Mouse (Mus musculus) monocyte, adult 5-6 weeks (primary cell): ENCODE measurements around the gene Cryba2. TPM values are rescaled to one million over a fixed set of nuclear protein-coding genes. Genes with fewer than 3 reads are reported as not detected.

Experiments
- ATAC-seq: fragments of 153-309, 156-312 bp; replicated peaks from 2 replicates; pipeline ENCODE4 v1.8.0; 2017; ENCODE audit warnings: mild to moderate bottlenecking; ENCODE audit not compliant: low TSS enrichment, insufficient number of reproducible peaks, severe bottlenecking, poor library complexity, low FRiP score
- total RNA-seq: library from RNA; stranded (forward); fragments of 200-1000, 200-491, 200-594 nt; gene quantifications from 3 replicates; pipeline ENCODE4 v1.2.3, GENCODE M21; 2017

Cryba2 gene
- not detected in 3 replicates for total RNA-seq

DNA sequence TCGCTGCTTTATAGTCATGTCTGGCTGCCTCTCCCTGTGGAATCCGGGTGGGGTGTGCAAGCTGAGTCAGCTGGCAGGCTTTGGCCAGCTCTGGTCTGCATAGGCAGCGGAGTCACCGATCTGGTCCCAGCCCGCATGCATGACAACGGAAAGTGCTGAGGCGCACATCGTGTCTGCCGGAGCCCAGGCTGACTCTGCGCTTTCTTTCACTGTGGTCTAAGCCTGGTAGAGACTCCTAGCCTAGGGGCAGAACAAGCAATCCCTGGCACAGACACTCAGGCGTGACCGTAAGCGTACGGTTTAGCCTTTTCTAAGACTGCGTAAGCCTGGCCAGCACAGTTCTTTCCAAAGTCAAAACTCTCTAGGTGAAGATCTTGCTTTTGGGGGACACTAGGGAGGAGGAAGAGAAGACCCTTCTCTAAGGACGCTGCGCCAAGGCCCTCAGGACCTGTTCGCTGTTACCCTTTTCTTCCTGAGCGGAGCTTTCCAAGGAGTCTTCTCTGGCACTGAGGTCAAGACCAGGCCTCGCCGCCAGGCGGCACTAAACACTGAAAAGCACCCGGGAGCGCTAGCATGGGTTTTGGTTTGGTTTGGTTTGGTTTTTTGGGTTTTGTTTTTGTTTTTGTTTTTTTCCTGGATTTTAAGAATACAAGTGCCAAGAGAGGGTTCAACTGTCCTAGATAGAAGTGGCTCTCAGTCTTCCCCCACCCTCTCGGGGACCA, at the start of gene Cryba2:
Gene Cryba2, minus strand, starts transcription at position 10 of the 722 bp plus-strand sequence.
- no peak for ATAC-seq

DNA sequence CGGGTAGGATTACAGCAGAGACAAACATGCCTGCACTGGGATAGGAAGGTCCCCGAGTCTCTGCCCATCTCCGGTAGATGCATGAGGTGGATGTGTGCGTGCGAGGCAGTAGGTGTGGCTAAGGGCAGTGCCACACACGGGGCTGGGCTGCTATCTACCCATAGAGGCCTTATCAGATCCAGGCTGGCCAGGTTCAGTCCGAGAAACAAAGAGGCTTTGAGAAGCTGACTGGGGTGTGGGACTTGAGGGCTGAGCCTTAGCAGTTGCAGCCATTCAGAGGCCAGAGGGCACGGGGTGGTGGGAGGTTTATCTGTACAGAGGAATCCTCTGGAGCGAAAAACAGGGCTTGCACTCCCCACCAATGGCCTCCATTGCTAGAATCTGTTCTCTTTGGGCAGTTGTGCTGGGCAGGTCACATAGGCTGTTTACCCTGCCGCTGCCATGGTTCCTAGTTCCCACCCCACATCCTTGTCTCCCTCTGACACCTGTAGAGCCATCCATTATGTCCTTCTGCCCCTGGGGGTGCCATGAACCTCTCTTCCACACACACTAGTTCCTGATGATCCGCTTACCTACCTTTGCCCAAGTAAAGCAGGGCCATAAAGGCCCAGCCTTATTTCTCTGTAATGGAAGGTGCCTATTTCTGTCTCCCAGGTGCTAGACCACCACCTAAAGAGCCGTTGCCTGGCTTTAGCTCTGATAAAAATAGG, 48.9 kb upstream of the Cryba2 start:
- no peak for ATAC-seq

DNA sequence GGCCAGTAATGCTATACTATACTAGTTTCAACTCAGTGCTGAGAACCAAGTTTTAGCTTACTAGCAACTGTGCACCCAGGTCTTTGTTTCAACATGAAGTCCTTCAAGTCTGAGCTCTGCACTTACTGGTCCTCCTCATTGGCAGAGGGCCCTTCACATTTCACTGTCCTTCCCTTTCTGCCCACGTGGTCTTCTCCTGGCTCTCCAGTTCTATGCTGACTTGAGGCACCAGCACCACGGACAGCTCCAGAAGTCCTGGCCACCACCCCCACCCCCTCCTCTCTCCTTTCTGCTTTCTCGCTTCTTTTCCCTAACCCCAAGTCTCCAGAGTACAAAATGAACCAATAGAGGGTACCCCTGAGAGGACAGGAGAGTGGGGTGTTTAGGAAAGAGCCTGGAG, 46.8 kb upstream of the Cryba2 start:
- no peak for ATAC-seq

DNA sequence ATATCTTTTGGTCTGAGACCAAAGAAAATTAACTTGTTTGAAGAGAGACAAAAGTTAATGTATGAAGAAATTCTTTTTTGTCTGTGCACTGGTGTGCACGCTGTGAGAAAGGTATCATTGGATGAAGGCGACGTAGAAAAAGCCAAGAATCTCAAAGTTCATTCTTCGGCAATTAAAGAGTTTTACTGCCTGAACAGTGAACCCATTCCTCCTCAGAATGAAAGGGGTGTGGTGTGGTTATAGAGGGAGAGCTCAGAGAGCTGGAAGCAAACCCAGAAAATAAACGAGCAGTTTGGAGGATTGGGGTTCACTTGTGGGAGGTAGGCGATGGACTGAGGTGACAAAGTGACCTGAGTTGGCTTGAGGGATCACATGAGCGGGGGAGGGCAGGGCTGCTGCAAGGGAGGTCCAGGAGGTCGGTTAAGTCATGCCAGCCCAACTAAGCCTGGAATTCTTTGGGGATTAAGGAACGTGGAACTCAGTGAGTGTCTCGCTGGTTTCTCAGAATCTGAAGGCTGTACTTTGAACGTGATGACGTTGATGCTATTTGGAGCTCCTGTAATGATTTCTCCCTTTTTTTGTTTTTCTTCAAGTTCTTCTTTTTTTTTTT, 43.4 kb upstream of the Cryba2 start:
- ATAC-seq: no peak

DNA sequence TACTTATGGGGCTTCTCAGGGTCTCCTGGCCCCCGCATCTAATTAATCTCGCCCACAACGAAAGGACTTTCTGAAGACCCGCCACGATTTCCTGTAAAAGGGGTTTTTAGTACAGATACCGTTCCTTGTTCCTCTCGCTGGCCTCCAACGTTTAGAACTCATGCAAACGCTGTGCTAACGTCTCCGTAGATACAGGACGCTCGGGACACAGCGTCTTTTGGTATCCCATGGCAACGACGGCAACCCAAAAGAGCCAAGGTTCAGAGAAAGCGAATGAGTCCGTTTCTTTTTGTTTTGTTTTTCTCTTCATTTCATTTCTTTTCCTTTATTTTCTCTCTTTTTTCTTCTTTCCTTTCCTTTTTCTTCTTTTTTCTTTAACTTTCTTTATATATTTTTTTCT, 42.5 kb upstream of the Cryba2 start, which contains the start of gene Cfap65:
Gene Cfap65, minus strand, starts transcription at position 198 of the 400 bp plus-strand sequence.
- ATAC-seq: no peak

DNA sequence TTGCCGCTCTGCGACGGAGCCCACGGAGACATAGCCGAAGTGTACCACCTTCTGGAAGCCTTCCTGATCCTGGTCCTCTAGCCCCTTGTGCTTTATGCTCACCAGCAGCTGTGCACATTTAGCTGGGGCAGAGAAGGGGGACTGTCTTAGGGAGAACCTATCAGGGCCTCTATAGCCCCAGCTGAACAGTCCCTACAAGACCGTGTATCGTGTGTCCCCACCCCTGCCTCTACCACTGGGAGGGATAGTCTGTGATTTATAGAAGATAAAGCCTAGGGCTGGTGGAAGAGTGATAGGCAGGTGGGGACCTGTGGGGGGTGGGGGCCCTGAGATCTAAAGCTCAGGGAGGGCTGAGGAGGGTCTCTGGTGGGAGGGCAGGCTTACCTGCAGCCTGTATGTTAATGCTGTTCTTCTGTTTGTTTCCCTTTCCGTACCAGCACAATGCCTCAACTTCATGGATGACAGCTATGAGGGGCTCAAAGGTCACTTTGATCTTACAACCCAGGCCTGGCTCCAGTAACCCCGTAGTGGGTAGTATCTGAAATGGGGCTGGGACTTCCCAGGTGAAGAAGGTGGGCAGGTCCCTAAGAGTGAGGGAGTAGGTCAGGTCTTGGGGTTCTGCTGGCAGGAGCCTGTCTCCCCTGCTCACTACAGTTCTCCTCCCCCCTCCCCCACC, 34.8 kb upstream of the Cryba2 start:
- ATAC-seq: no peak

DNA sequence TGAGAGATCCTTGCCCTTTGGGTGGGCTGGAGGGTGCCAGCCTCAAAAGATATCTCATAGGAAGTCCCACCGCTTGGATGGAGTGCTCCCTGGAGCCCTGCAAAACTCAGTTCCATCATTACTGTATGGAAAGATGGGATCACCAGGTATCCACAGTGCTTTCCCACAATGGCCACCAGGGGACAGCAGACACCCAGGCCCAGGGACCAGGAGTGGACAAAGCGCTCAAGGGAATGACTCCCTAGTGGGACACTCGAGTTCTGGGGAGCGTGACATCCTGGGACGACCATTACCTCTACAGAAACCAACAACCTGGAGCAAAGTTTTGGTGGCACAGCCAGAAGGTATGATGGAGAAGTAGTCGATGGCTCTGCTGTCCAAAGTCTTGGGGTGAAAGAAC, 33.8 kb upstream of the Cryba2 start:
- no peak for ATAC-seq

DNA sequence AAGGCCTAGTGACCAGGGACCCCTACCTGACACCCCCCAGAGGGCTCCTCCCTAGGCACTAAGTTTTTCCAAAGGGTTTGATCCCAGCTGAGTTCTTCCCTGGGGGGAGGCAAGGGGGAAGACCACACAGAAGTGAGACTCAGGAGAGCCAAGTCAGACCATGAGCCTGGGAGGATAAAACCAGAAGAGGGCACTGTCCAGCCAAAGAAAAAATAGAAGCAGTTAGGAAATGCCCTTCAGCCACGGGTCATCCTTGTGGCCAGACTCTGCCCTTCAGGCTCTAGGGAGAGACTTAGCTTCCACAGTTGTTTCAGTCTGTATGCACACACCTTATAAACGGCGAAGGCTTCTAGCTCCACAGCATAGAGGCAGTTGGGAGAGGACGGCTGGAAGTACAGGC, 31.5 kb upstream of the Cryba2 start:
- no peak for ATAC-seq

DNA sequence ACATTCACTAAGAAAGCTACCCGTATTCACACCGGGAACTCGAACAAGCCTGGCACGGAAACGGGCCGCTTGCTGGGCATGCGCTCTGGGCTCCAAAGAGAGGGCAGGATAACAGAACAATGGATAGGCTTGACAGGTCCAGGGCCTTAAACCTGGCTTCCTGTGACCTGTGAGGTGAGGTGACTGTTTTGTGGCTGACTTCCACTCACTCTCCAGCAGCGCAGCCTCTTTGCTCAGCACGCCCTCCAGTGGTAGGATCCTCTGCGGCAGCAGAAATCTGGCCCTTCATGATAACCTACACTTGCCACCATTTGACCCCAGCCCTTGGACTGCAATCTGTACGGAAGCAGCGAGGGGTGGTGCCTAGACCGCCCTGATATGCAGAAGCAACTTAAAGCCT, 22.8 kb upstream of the Cryba2 start:
- no peak for ATAC-seq

DNA sequence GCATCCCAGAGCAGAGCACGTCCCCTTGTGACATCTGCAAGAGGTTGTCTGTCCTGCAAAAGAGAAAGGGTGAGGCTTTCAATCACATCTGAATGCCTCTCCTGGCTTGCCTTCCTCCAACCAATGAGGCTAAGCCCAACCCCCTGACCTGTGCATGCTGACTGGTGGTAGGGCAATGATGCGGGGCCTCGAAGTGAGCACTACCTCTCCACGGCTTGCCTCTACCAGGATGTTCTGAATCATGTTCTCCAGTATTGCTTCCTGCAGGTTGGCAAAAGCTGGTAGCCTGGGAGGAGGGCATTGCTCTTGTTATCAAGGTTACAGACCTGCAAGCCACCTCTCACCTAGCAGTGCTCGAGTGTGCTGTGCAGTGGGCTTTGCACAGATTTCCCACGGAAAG, 9.2 kb upstream of the Cryba2 start:
- no peak for ATAC-seq

DNA sequence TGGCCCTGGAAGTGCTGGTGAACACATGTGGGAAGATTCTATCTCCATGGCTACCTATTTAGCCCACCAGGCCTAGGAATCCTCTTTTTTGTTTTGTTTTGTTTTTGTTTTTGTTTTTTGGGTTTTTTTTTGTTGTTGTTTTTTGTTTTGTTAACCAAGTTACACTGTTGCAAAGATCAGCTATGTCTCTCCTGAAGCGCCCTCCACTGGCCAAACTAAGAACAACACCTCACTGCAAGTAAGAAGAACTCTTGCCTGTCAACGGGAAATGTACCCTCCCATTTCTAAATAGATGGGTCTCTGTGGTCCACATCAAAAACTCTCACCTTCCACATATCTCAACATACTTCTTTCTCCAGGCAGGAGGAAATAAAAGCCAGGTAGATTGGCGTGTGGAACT, 8.7 kb upstream of the Cryba2 start:
- ATAC-seq: no peak

DNA sequence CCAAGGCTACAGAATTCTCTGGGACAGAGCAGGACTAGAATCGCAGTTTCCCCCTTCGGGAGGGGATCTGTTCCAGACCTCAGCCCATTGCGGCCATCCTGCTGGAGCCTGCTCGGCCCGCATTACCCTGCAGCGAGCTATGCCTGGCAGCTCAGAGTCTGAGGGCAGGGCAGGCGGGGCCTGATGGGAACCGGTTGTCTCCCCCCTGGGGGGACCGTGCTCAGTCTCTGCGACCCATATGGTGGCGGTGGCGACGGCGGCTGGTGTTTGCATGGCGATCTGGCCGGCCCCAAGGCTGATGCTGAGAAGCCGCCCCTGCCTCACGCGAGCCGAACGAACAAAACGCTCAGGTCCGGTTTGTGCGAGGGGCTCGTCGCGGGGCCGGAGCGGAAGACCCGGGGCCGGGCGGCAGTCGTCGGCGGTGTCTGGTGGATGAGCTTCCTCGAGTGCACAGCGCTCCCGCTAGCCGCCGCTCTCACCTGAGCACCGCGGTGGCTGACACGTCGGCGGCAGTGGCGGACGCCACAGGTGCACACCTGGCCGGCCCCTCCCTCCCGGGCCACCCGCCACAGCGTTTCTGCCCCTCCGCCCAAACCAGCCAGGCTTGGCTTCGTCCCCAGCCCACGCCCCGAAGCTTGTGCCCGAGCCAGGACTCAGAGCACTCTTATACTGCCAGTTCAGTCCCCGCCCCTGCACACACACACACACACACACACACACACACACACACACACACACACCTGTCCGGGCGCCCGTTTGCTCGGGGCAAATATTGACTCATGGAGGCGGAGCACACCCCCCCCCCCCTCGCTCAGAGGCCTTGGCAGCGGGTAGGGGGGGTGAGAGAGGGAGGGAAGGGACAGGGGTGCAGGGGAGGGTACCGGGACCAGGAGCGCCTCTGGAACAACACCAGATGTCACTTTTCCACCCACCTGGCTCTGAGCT, 7.7 kb upstream of the Cryba2 start:
- ATAC-seq: no peak

DNA sequence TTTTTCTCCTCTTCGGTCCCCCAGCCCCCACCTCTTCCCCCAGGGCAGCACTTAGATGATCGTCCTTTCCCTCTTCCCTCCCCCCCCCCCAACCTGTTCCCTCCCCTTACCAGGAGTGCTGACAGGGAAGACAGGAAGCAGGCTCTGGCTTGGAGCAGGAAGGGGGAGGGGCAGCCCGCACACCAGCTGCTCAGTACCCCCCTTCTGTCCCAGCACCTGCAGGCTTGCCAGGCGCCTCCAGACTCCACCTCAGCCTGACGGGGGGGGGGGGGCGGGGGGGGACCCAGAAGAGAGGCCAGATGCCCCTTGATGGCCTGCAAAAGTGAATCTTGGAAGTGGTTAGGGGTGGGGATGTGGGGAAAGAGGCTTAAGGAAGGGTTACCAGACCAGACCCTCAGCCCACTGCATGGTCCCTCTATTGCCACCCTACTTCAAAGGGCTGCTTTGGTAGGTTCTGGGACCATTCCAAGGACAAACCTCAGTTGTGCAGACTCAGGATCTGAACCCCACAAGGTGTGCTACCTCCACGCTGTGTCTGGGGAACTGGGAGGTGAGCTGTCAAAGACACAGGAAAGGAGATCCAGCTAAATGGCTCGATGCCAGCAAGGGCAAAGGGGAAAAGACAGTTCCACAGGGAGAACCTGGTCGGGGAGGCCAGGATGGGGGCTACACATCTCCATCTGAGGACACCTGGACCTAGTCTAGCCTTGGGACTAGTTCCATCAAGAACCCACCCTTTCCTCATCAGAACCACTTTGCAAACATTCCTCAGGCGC, 5.9 kb upstream of the Cryba2 start:
- no peak for ATAC-seq

DNA sequence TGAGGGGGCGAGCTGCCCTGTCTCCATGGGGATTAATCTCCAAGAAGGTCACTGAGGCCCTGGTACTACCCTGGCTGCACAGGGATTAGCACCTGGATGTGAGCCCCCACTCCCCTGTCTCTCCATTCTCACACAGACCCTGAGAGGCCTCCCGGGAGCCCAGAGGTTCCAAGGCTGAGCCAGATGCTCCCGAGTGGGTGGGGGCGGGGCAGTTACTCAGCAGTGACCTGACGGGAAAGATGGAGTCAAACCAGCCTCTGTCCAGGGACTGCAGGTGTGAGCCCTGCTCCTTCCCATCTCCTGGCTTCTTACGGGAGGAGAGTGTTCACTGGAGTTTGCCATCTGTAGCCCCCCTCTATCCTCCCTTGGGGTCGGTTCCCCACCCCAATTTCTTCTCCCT, 5.0 kb upstream of the Cryba2 start:
- no peak for ATAC-seq

DNA sequence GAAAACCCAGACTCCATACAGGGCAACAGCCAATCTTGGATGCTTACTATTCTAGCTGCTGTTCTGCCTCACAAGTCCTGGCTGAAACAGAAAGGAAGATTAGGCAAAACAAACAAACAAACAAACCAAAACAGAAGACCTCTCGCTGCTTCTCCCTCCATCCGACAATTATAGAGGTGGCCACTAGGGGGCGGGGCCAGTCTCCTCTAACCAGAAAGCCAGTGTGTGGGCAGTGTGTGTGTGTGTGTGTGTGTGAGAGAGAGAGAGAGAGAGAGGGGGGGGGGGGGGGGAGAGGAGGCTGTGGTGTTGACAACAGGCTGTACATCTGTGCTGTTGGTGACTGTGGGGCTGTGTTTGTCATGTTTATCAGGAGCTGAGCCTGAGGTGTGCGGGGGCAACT, 2.0 kb upstream of the Cryba2 start:
- ATAC-seq: no peak

DNA sequence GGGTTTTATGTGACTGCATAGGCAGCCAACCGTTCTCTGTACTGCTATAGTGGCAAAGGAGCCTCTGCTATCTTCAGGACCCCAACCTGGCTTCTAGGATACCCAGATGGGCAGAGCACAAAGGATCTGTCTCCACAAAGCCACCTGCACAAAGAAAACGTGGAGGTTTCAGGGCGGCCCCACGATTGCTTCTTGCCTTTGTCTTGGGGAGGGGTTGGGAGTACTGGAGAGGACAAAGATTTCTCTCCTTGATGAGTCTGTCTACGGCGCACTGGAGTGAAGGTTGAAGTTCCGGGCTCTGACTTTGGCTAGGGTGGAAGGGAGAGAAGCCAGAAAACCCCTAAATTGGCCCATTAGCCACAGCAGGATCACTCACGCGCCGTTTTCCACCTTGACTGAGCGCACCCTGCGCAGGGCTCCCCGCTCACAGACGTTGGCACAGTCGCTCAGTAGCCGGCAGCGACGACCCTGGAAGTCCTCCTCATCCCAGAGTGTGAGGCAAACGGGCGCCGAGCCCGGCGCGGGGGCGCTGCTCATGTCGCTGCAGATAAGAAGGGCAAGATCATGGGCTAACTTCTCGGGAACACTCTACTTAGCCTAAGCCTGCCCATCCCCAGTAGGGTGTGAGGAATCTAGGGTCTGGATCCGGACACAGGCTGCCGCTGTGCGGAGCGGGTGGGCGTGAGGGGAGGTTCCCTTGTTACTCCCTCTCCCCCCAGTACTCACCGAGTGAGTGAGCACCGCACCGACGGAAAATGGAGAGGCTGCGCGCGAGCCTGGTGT, 401 bp downstream of the Cryba2 start:
- no peak for ATAC-seq

DNA sequence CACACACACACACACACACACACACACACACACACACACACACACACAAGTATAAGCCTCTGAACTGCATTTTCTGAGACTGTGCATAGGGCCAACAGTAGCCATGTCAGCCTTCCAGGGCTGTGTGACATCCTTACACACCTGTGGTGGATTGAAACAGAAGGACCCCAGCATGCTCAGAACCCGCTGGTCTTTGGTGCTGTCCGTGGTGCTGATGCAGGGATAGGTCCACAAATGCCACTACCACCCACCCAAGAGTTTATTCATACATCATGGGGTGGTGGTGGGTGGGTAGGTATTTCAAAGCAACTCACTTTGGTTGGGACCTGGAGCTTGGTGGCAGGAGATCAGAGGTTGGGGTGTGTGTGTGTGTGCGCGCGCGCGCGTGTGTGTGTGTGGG, 1.4 kb downstream of the Cryba2 start:
- no peak for ATAC-seq
